In the genomic region with DNA sequence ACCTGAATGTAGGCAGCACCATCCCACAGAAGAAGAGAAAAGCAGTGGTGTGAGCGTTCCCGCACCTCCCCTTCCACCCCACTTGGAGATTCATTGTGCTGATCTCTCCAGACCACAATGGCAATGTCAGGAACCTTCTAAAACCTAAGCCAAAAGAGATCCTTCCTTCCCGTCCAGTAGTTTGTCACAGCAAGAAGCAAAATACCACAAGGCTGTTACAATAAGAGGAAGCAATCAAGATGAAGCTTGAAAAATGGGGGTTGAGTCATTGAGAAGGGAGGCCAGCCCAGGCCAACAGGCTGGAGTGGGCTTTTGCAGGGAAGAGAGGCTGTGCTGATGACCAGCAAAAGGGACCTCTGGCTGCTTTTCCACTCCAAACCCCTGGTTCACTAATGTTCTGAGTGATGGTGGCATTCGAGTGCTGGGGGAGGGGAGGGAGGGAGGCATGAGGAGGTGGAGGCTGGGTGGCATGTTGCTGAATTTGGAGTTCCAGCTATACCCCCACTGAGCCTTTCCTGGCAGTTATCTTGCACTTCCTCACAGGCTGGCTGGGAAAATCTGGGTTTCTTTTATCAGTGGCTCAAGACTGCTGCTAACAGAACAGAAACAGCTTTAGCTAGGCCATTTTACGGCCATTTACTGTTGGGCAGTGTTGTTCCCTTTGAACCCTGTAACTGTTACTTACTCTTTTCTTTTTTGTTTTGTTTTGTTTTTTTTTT, we compare ENCODE assay signal across 17 mouse cellular contexts. TPM values are rescaled to one million over a fixed set of nuclear protein-coding genes. Genes with fewer than 3 reads are reported as not detected.
DNase-seq lines count a peak whose midpoint lies in the region; ATAC-seq lines count a peak whose summit lies in the region.
"Had no signal": no experiment of that assay in that cellular context is flagged by ENCODE, and none has a peak within 500 bp of the region (broad histone marks: within the 10 kb centered on the region; RNA-seq: fewer than 3 reads in every experiment).

No protein-coding gene starts in this region.

- 56% methylated on average over 5 of the region's 5 CpGs for WGBS in heart, embryonic 16.5 days
- 26% methylated on average over 5 of the region's 5 CpGs for WGBS in liver, embryonic 15.5 days (ENCODE audit: insufficient replicate concordance)

- H3K4me1 ChIP-seq in heart, embryonic 16.5 days (ENCODE audit: control insufficient read depth, insufficient read depth, low read length), result no peaks in the 10 kb centered on the region
- peaks cover 30% of the 10 kb centered on the region for H3K4me1 ChIP-seq in liver, embryonic 15.5 days (replicated peaks)
- H3K4me1 ChIP-seq: forebrain, embryonic 13.5 days had no signal

- H3K4me2 ChIP-seq in heart, embryonic 16.5 days (ENCODE audit: low read depth, low read length), result no peak overlapping the region
- no peak overlapping the region for H3K4me2 ChIP-seq in liver, embryonic 15.5 days
- H3K4me2 ChIP-seq: embryonic facial prominence, embryonic 15.5 days; forebrain, embryonic 13.5 days; hindbrain, embryonic 14.5 days had no signal

- no peaks in the 10 kb centered on the region for H3K27me3 ChIP-seq in heart, embryonic 16.5 days (ENCODE audit: control insufficient read depth, insufficient read depth, low read length)
- H3K27me3 ChIP-seq in liver, embryonic 15.5 days, result no peaks in the 10 kb centered on the region
- H3K27me3 ChIP-seq: embryonic facial prominence, embryonic 15.5 days; forebrain, embryonic 13.5 days had no signal

- H3K9me3 ChIP-seq in heart, embryonic 16.5 days (replicated peaks; ENCODE audit: control insufficient read depth, low read length), result no peaks in the 10 kb centered on the region
- H3K9me3 ChIP-seq in liver, embryonic 15.5 days (replicated peaks), result no peaks in the 10 kb centered on the region
- H3K9me3 ChIP-seq: embryonic facial prominence, embryonic 15.5 days; forebrain, embryonic 13.5 days had no signal

- DNase-seq in heart, postnatal 4 days, result no peak
- DNase-seq in lung, postnatal 25 days (ENCODE audit: low spot score), result peak; percentile 21
- DNase-seq in lung, postnatal 14 days, result no peak
- no peak for DNase-seq in gastrocnemius, postnatal 10 days
- no peak for DNase-seq in right cerebral cortex, postnatal 25 days
- no peak for DNase-seq in right cerebral cortex, postnatal 36 days (ENCODE audit: low spot score in 2 of 2)
- DNase-seq: adrenal gland, adult 2 months; cerebellum, adult 8-10 months; heart, adult 18-20 months; kidney, adult 11 months; thymus, postnatal 36 days had no signal

- H3K27ac ChIP-seq in heart, embryonic 16.5 days (ENCODE audit: low read length), result peak overlapping the region; percentile 37; the same call in 1 of the 2 replicates
- peak overlapping the region; percentile 21; the same call in 1 of the 2 replicates for H3K27ac ChIP-seq in liver, embryonic 15.5 days (replicated peaks)
- H3K27ac ChIP-seq: embryonic facial prominence, embryonic 15.5 days; forebrain, embryonic 13.5 days; hindbrain, embryonic 14.5 days had no signal

- no peak overlapping the region for H3K4me3 ChIP-seq in heart, embryonic 16.5 days (ENCODE audit: low read length)
- H3K4me3 ChIP-seq in liver, embryonic 15.5 days (replicated peaks), result no peak overlapping the region
- H3K4me3 ChIP-seq: embryonic facial prominence, embryonic 15.5 days; forebrain, embryonic 13.5 days had no signal

- ATAC-seq in heart, embryonic 16.5 days (replicated peaks; ENCODE audit: extremely low read depth, insufficient read depth, low FRiP score), result no peak
- ATAC-seq in liver, embryonic 15.5 days (ENCODE audit: insufficient read depth), result no peak
- ATAC-seq: forebrain, embryonic 13.5 days; midbrain, embryonic 16.5 days had no signal

- no peaks in the 10 kb centered on the region for H3K36me3 ChIP-seq in heart, embryonic 16.5 days (ENCODE audit: control insufficient read depth, insufficient read depth)
- no peaks in the 10 kb centered on the region for H3K36me3 ChIP-seq in liver, embryonic 15.5 days (replicated peaks)
- H3K36me3 ChIP-seq: embryonic facial prominence, embryonic 15.5 days had no signal

- no peak overlapping the region for H3K9ac ChIP-seq in heart, embryonic 16.5 days (ENCODE audit: low read length)
- no peak overlapping the region for H3K9ac ChIP-seq in liver, embryonic 15.5 days
- H3K9ac ChIP-seq: embryonic facial prominence, embryonic 15.5 days; forebrain, embryonic 13.5 days; hindbrain, embryonic 14.5 days had no signal

RNA-seq across cellular contexts. Expression of gene Nsmce1, which starts 12.1 kb away (rescaled TPM):
- polyA plus RNA-seq in heart, embryonic 16.5 days (2015; fragmentation: Nextera tagmentation; extraction: Ambion mirVana), result 94.9 and 102 TPM in 2 replicates
- total RNA-seq in heart, postnatal 4 days (2021), result 10 to 100 TPM; 43.3 to 46.1 TPM
- polyA plus RNA-seq in liver, embryonic 15.5 days (2015; fragmentation: Nextera tagmentation; extraction: Ambion mirVana), result 73.8 and 75.2 TPM in 2 replicates
- total RNA-seq in gastrocnemius, postnatal 10 days (2021), result 10 to 100 TPM; 19.4 to 20.3 TPM

RNA-seq across cellular contexts. Expression of gene Il4ra, which starts 48.4 kb away (rescaled TPM):
- 6.7 and 7.3 TPM in 2 replicates for polyA plus RNA-seq in heart, embryonic 16.5 days (2015; fragmentation: Nextera tagmentation; extraction: Ambion mirVana)
- 10 to 100 TPM; 22.2 to 23.7 TPM for total RNA-seq in heart, postnatal 4 days (2021)
- 4.6 and 6.4 TPM in 2 replicates for polyA plus RNA-seq in liver, embryonic 15.5 days (2015; fragmentation: Nextera tagmentation; extraction: Ambion mirVana)
- 10 to 100 TPM in 1 of 2 experiments, 1 to 10 TPM in 1; 9.4 to 11.8 TPM for total RNA-seq in gastrocnemius, postnatal 10 days (2021)

RNA-seq across cellular contexts. Expression of gene Kdm8, which starts 59.1 kb away (rescaled TPM):
- polyA plus RNA-seq in heart, embryonic 16.5 days (2015; fragmentation: Nextera tagmentation; extraction: Ambion mirVana), result 6.3 and 7.4 TPM in 2 replicates
- total RNA-seq in heart, postnatal 4 days (2021), result 1 to 10 TPM; 4.4 to 5.3 TPM
- 6.3 and 6.5 TPM in 2 replicates for polyA plus RNA-seq in liver, embryonic 15.5 days (2015; fragmentation: Nextera tagmentation; extraction: Ambion mirVana)
- 1 to 10 TPM; 3.8 to 4.0 TPM for total RNA-seq in gastrocnemius, postnatal 10 days (2021)
